Mouse (Mus musculus) kidney, adult 9 months (tissue): Measurements from ENCODE around the gene Smpdl3b.
"Not testable (repeated sequence)": the region's sequence is repeated elsewhere in the genome, so short reads cannot be mapped to it uniquely, and the experiment has no call there.

Experiments used
- DNase-seq: peaks from one replicate; pipeline ENCODE4 v3.0.0; 2022

Smpdl3b gene

GRCm38 (mm10) chr4:132778562-132779201, 21.6 kb upstream of the Smpdl3b start:
- DNase-seq = no peak

- DNase-seq = peak; percentile 77
Observed at GRCm38 (mm10) chr4:132776764-132777163, 19.7 kb upstream of the Smpdl3b start.

- no peak for DNase-seq
Observed at GRCm38 (mm10) chr4:132774905-132775304, 17.9 kb upstream of the Smpdl3b start.

DNA sequence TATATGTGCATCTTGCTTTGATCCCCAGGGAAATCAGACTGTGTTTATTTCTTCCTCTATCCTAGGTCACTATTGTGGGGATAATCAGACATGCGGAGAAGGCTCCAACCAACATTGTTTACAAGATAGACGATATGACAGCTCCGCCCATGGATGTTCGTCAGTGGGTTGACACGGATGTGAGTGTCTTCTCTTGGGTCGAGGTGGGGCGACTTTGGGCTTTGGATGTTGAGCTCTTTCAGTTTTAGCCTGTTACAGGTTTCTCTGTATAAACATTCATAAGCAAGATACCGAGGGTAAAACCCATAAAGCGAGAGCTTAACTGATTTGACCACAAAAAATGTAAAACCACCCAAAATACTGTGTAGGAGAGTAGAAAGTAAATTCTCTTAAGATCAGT, 14.7 kb upstream of the Smpdl3b start:
- DNase-seq = no peak

DNA sequence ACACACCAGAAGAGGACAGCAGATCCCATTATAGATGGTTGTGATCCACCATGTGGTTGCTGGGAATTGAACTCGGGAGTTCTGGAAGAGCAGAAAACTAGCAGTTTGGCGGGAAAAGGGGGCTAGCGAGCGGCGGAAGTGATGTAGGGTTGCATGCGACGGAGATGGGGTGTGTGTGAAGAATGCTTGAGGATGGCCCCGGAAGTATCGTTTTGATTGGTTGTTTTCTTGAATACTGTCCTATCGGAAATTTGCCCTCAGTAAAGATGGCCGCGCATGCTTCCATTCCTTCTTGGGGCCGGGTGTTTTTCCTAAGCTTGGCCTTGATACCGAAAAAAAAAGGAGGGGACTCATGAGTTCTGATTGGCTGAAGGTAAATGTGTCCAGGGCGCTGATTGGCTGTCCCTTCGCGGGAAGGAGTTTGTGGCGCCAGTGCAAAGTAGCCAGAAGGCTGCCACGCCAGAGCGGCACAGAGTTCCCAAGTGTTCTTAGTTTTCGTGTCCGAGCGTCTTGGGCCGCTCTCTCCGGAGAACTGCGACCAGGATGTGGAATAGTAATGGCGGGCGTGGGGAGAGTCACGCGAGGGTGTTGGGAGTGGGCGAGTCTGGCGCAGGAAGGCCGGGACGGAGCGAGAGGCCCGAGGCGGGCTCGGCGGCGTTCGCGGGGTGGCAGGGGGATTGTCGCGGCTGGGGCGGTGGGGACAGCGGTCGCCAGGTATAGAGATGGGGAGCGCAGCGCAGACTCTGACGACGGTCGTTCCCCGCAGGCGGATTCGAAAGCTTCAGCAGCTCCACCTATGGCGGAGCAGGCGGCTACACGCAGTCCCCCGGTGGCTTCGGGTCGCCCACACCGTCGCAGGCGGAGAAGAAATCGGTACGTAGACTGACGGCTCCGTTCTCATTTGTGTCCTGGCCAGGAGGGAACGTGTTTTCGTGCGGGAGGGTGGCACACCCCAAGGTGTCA, 11.1 kb upstream of the Smpdl3b start, which contains the start of gene Rpa2:
Gene Rpa2, plus strand, starts transcription at position 419 of the 963 bp plus-strand sequence.
- peak; percentile 100 for DNase-seq

GRCm38 (mm10) chr4:132763125-132763524, 6.1 kb upstream of the Smpdl3b start:
- DNase-seq = not testable (repeated sequence)

DNA sequence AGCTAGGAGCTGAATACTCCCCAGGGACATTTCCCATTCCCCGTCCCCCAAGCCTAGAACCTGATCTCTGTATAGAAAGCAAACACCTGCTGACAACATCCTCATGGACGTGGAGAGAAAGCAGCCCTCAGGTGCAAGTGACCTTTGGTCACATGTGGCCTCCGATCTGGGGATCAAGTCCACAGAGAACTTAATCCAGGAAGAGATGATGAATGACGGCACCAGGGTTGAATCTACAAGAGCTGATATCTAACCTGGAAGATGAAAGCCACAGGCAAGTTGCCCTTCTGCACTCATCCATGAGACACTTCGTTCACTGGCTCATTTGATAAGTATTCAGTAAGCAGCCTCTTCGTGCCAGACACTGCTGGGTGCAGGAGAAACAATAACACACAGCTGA, 5.5 kb upstream of the Smpdl3b start:
- DNase-seq = peak; percentile 38

DNA sequence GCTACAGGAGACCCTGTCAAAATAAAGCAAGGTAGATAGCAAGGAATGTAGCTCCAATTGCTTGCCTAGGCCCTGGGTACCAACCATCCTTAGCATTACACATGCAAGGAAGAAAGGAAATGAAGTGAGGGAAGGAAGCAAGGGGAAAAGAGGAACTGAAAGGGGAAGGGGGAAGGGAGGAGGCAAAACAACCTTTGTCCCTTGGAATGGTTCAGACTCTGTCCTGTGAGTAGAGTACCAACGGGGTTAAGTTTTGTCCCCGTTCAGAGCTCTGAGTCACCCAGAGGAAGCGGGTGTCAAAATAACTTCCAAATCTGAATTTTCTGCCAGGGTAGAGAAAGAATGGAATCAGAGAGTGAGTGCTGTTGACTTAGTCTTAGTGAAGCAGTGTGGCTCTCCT, 3.2 kb upstream of the Smpdl3b start:
- DNase-seq = peak; percentile 54

GRCm38 (mm10) chr4:132757633-132758351, 740 bp upstream of the Smpdl3b start:
- DNase-seq = no peak

DNA sequence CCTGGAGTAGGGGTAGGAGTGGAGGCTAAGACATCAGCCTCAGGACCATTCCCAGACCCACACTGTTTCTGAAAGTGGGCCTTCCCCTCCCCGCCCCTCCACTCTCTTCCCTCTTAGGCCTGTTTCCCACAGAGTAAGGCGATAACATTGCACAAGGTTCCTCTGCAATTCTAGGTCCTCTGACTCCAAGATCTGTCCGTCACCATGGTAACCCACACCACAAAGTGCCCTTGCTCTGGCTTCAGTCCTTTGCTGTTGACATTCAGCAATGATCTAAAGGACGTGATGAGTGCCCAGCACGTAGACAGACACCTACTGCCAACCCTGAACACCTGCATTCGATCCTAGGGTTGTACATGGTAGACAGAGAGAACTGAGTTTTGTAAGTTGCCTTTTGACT, 4.1 kb downstream of the Smpdl3b start:
- no peak for DNase-seq

GRCm38 (mm10) chr4:132749258-132749982, 7.6 kb downstream of the Smpdl3b start:
- DNase-seq = no peak

- DNase-seq = no peak
Observed at GRCm38 (mm10) chr4:132748778-132749177, 8.3 kb downstream of the Smpdl3b start.

- peak; percentile 67 for DNase-seq
Observed at GRCm38 (mm10) chr4:132747664-132748259, 9.3 kb downstream of the Smpdl3b start.

- no peak for DNase-seq
Observed at GRCm38 (mm10) chr4:132746911-132747517, 10.0 kb downstream of the Smpdl3b start.

DNA sequence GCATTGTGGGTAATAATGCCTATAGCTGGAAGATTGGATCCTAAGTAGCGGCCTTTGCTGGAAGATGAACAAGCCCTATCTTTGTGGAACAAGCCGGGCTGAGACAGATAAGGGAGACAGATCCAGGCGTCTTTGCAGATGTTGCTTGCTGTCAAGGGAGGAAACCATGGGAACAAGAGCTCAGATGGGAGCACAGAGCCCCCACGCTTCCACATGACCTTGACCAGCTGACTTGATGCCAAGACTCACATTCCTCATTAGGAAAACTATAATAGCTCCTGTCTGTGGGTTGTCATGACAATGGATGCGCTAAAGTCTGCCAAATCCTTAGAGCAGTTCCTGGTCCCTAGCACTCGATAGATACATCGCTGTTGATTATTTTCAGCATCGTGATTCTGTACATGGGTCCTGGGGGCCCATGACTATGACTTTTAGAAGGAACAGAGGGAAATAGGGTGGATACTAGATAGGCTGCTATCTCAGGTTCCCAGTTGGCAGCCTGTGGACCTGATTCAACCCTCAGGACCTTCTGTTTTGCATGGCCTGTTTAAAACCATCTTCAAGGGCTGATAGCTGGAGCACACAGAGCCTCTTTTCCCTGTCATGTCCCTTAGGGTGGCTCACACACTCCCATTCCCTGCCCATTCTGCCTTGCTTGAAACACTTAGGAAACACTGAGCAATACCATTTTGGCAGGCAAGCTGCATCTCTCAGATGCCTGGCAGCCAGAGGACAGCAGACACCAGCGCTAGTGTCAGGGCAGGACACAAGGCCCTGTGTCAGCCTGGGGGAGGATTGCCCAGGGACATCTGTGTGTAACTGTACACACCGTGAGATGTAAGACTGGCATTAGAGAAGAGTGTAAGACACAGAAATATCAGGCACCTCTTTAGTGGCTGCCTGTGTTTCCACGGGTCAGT, 12.8 kb downstream of the Smpdl3b start:
- DNase-seq = no peak

DNA sequence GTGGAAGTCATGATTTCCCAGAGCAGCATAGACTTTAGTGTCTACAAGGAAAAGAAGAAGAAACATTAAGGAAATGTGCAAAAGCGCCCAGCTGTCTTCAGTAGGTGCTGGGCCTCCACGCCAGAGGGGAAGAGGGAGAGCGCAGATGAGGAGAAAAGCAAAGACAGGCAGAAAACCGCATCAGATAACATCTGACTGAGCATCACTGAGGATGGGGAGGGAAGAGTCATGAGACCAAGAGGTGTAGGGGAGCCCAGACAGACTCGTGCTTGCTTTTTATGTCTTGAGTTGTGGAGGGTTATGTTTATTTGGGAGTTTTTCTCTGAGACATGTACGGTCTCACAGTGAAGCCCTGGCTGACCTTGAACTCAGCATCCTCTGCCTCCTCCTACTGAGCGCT, 15.6 kb downstream of the Smpdl3b start:
- DNase-seq = no peak

DNA sequence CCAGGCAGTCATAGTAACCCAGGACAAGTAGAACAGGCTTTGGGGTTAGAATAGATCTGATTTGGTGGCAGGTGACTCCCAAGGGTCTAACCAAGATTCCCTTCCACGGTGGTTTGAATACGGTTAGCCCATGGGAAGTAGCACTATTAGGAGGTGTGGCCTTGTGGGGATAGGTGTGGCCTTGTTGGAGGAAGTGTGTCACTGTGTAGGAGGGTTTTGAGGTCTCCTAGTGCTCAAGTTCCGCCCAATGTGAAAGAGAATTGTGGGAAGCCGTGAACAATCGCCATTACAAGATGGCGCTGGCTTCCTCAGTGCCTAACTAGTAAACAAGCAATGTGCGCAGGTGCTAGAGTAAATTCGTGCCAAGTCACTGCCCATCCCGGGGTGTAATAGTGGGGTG, 19.9 kb downstream of the Smpdl3b start:
- DNase-seq = not testable (repeated sequence)

DNA sequence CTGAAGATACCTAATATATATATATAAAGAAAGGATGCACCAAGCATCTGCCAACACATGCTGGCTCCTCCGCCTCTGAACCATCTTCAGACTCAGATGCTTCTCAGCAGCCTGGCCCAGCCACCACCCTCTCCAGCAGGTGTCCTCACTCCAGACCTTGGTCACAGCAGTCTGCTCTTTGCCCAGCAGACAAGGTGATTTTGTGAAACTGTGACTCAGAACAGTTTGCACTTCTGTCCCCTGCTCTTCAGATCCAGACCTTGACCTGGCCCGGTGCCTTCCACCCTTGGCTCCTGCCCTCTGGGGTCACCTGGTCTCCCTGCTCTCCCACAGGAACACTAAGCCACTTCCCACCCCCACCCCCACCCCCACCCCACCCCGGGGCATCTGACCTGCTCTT, 21.2 kb downstream of the Smpdl3b start:
- DNase-seq = peak; percentile 57

DNA sequence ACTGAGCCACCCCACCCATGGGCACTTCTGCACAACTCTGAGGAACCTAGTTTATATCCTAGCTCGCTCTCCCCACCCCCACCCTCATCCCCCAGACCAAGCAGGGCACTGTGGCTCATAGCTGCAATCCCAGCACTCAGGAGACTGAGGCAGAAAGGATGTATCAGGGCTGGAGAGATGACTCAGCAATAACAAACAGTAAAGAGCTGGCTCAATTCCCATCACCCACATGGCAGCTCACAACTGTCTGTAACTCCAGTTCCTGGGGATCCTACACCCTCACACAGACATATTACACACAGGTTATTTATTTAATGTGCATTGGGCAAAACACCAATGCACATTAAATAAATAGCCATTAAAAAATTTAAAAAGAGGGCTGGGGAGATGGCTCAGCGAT, 21.7 kb downstream of the Smpdl3b start:
- DNase-seq = no peak

GRCm38 (mm10) chr4:132734766-132735165, 22.3 kb downstream of the Smpdl3b start:
- DNase-seq = no peak
